Mouse (Mus musculus) skeletal muscle tissue, postnatal 0 days (tissue): ENCODE data around the gene Stk32b. TPM values are rescaled to one million over a fixed set of nuclear protein-coding genes. Genes with fewer than 3 reads are reported as not detected.

ENCODE experiments used
- polyA plus RNA-seq: library from polyadenylated mRNA; unstranded; fragments of >200 nt; fragmentation: Nextera tagmentation; extraction: Ambion mirVana; gene quantifications from 2 replicates; pipeline ENCODE4 v1.2.1, GENCODE M21; 2015

Gene Stk32b
- polyA plus RNA-seq: 0.13 TPM in 1 of 2 replicates, not detected in the other

DNA sequence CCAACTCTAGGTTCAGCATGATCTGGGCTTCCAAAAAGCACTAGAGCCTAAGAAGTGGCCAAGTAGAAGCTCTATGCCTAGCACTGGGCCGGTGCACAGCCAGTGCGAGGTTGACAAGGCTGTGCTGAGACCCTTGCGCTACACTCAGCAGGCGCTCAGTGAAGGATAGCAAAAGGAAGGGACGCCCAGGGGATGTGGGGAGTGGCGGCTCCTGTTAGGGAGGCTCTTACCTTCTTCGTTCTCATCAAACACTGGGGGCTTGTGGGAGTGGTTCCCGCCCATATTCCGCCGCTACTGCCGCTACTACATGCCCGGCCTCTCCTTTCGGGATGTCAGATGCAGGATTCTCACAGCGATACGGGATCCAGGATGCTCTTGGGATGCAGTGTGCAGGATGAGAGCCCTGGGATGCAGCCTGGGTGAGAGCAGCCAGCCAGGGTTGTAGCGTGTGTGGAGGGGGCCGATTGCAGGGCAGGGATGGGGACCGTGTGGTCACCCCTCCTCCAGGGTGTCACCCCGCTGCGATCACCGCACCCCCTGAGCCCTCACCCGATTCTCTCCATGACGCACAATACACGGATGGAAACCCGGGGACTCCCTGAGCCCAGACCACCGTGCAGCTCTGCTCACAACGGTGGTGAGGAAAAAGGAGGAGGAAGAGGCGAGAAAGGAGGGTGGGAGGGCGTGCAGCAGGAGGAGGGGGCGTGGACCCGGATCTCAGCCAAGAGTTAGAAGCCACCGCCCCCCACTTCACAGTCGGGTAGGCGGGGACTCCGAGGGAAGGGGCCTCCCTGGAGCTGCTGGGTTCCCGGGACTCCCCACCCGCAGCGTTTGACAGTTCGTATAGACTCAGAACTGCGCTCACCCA, at the start of gene Stk32b:
Gene Stk32b, minus strand, starts transcription at position 667 of the 868 bp plus-strand sequence.

DNA sequence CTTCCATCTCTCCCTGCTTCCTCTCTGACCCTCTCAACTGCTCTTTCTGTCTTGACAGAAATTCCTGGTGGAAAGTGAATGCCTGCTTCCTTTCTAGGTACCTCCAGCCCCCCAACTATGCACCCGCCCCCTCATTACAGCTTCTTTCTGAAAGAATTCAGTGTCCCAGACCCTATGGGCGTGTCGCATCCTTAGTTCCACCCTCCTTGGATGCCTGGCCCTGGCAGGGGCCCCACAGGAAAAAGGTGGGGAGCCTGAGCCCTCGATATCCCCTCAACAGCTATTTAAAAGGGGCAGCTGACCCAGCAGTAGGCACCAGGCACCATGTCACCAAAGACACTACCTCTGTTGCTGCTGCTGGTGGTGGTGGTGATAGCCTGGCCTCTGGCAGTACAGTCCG, 18.3 kb upstream of the Stk32b start, which contains the start of gene Cytl1:
Gene Cytl1, plus strand, starts transcription at position 296 of the 400 bp plus-strand sequence.

Other genes starting within 250 kb of the Stk32b start
- gene Cytl1, start 18.3 kb upstream of the Stk32b start, polyA plus RNA-seq: 0.29 and 1.3 TPM in 2 replicates
- 2.8 and 2.9 TPM in 2 replicates for gene Msx1, start 107.4 kb upstream of the Stk32b start, polyA plus RNA-seq